Mouse (Mus musculus): ENCODE measurements around the gene Gm49396.

The Gm49396 gene

DNA sequence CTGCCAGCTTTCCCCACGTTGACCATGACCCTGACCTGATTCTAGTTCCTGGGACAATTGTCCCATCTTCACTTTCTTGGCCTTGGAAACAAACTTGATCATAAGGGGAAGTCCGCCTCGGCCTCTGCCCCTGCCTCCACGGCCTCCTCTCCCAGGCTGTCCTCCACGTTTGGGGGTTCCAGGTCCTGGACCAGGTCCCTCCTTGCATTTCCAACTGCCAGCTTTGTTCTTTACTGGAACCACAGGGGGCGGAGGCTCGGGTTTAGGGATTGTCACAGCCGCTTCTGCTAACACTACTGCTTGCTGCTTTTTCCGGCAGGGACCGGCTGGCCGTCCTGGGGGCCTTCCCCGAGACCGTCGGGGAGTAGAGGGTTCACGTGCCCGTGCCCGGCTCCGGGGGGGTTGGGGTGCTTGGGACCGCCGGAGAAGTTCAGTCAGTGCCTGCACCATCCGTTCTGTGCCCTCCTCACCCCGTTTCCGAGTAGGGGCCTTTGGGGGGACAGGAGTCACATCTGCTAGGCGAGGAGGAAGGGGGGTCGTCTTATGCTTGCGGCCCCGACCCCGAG lies 23.4 kb downstream of the Gm49396 start:
- DNase-seq (ENCODE audit: low spot score): no peak

GRCm38 (mm10) chr7:30587842-30588667 lies 24.9 kb downstream of the Gm49396 start:
- peak; percentile 28 for DNase-seq (ENCODE audit: low spot score)

GRCm38 (mm10) chr7:30588676-30589434 lies 25.7 kb downstream of the Gm49396 start, which contains the start of gene Kmt2b:
TSS of gene Kmt2b (minus strand) at chr7:30588726.
- DNase-seq (ENCODE audit: low spot score): peak; percentile 99

DNA sequence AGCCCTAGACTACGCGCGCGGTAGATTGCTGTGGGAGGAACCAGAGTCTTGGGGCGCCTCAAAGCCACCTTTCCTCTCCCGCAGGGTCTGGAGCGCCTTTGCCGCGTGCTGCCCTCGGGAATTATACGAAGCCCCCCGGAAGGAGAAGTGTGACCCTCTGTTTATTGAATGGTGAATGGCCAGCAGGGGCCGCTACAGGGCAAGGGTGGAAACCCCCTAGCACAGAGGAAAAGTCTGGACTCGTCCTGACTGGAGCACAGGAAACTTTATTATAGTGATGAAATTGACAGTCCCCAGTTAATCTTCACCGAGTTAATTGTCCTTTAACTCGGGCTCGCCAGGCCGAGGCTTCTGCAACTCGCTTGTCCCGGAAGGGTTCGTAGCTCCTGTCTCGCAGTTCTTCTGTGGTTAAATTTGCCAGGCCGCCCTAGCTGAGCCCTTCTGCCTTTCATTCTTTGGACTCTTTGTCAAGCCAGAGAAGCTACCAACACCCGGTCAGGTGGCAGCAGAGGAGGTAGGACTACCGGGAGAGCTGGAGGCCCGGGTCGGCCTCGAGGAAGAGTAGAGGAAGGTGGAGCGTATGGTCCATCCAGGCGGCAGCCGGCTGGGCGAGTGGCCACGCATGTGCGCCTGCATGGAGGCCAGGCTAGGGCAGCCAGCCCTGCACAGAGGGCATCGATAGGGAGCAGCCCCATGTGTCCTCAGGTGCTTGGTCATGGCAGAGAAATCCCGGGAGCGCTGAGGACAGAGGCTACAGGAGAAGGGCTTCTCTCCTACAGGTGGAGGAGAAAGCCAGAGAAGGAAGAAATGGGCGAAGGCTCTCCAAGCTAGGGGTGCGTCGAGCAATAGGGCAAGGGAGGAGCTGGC lies 26.5 kb downstream of the Gm49396 start:
- peak; percentile 94 for DNase-seq (ENCODE audit: low spot score)

DNA sequence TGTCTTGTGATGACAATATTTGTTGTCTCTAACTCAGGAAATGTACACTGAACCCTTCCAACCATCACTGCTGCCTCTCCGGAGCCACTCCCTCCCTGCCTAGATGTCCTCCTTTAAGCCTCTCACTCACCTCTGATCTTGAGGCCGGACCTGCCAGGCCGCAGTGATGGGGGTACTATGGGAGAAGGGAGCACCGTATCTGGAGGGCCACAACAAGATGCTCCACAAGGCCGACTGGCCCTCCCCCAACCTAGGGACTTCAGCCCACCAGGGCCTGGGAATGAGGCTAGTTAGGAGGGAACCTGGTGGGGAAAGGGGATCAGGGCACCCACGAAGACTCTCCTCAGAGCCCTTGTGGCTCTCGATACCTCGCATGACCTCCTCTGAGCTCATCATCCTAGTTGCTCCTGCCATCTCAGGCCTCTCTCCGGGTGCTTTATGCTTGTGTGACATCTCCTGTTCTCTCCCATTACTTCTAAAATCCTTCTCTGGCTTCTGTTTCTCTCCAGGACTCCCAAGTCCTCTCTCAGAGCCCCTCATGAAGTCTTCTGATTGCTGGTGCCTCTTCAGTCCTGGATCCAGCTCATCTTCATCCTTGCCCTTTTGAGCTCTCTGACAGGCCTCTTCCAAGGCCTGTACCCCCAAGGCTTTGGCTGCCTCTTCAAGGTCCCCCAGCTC lies 27.9 kb downstream of the Gm49396 start:
- DNase-seq (ENCODE audit: low spot score): no peak

- DNase-seq (ENCODE audit: low spot score): no peak
Measured at GRCm38 (mm10) chr7:30591605-30591951, 28.4 kb downstream of the Gm49396 start.

DNA sequence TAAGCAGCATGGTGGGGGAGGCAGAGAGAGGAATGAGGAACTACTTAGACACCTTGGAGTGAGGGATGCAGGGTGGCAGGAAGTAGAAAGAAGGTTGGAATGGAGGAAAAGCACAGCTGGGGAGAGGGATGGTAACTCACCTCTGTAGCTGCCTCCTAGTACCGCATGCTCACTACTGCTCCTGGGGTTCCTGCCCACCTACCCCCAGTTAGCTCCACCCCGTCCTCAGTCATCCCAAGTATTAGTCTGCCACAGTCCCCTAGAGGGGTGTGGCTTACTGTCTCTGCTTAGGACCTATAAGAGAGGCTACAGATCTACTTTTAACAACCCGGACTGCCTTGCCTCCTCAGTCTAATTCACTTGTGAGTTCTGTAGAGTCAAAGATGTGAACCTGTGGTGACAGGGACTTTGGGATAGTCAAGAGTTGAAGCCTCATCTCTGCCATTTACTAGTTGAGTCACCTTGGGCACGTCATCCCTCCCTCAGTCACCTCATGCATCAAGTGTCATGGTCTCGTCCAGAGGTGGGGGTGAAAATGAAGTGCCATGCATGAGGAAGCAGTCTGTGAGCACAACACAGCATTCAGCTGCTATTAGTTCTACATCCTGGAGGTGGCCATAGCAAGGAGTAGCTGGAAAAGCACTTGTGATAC lies 29.8 kb downstream of the Gm49396 start:
- DNase-seq (ENCODE audit: low spot score): no peak

GRCm38 (mm10) chr7:30593579-30594509 lies 30.7 kb downstream of the Gm49396 start:
- DNase-seq (ENCODE audit: low spot score): no peak

DNA sequence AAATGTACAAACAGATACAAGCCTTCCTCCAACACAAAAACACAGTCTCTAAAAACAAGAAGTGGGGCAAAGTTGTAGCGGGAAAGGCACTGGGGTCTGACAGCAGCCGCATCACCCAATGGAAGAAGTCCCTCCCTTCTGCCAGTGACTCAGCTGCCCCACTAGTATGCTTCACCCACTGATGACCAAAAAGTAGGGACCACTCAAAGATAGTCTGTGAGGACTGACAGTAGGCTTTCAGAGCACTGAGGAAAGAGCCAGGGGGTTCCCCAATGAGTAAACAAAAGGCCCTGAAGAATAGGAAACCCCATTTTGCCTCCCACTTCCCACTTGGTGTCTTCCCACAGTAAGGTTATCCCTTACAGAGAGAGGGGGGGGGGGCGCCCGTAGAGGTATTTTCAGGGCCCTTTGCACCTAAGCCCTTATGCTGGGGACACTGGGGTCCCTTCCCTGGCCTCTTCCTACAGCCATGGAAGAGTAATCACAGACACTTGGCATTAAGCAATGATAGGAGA lies 31.4 kb downstream of the Gm49396 start:
- no peak for DNase-seq (ENCODE audit: low spot score)

DNA sequence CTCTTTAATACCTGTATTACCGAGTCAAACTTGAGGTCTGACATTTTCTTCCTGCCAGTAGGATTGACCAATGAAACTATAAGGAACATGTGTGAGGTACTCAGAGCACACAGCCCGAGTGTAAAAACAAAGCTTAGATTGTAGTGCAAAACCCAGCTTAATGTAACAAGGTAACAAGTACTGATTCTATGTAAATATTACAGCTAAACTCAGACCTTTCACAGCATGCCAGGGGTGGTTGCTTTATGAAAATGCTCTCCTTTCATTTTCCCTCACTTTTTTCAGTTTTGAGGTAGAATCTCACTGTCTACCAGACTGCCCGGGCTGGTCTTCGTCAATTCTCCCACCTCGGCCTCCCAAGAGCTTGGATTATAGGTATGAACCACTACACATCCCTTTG lies 32.9 kb downstream of the Gm49396 start:
- no peak for DNase-seq (ENCODE audit: low spot score)

GRCm38 (mm10) chr7:30596811-30597210 lies 33.7 kb downstream of the Gm49396 start:
- no peak for DNase-seq (ENCODE audit: low spot score)

- no peak for DNase-seq (ENCODE audit: low spot score)
Measured at GRCm38 (mm10) chr7:30598786-30599185, 35.6 kb downstream of the Gm49396 start, which contains the start of gene Zbtb32. TSS of gene Zbtb32 (minus strand) at chr7:30598909.

DNA sequence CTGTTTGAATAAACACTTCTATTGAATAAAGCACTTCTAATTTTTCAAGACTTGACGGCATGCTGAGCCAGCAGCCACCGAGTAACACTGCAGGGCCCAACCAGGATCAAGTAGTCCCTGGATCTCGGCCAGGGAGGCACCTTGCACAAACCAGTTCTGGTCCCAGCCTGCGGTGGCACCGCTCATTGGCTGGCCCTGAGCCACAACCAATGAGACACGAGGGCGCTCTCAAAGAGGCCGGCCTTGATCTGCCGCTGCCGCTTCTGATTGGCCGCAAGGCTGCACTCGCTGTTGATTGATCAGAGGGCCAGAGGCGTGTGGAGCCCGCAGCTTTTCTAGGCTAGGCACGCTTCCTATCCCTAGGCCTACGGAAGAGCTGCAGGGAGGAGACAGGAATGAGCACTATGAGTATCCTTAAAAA lies 36.8 kb downstream of the Gm49396 start:
- peak; percentile 91 for DNase-seq (ENCODE audit: low spot score)

DNA sequence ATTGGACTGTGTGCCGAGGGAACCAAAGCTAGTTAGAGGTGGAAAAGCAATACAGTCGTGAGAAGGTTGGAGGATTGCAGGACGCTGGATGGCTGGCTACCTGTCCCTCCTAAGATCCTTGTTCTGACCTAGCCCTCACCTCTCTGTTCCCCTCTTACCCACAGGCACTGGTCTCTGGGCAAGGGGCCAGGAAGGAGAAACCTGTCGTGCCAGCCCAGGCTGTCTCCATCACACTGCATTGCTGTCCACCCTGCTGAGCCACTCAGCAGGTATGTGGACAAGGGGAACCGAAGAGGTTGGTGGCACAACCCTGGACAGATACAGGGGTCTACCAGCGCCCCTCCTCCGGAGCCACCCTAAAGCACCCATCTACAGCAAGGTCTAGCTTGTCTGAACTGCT lies 37.5 kb downstream of the Gm49396 start:
- DNase-seq (ENCODE audit: low spot score): no peak

DNA sequence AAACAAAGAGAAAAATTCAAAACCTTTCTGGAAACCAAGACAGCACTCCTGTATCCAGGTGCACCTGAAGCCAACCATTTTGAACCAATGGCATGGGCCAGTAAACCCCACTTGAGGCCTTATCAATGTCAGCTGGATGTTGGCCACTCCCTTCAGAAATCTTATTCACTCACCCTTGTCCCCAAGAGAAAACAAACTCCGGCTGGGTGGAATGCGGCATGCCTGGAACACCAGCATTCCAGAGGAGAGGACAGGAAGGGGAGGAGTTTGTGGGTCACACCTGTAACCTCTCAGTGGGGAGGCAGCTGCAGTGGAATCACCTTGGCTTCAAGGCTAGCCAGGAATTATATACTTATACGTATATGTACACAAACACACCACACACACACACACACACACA lies 39.4 kb downstream of the Gm49396 start:
- DNase-seq (ENCODE audit: low spot score): peak; percentile 33

DNA sequence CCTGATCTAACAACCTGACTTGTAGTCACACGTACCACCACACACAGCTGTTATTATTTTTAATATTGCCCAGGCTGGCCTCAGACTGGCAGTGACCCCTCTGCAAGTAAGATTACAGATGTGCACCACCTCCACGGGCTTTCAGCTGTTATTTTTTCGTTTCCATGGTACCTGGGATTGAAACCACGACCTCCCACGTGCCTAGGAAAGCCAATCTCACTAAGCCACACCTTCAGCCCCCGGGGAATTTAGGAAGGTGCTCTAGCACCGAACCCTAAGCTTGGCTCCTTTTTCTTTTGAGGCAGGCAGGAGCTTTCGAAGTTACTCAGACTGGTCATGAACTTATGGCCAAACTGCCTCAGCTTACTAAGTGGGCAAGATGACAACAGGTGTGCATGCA lies 41.3 kb downstream of the Gm49396 start:
- no peak for DNase-seq (ENCODE audit: low spot score)

DNA sequence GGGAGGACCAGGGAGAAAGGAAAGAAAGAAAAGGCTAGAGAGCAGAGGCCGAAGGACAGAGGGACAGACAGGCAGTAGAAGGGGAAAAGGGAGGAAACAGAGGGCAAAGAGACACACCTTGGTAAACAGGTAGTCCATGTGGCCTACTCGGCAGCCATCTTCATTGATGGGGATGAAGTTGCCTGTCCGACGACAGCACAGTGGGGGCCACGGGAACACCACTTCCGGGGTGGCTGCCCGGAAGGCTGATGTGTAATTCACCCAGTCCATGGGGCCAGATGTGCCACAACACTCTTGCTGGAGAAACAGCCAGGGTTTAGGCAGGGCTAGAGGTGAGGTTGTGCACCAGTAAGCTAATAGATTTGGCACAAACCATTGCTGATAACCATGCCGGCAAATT lies 41.8 kb downstream of the Gm49396 start:
- DNase-seq (ENCODE audit: low spot score): no peak

DNA sequence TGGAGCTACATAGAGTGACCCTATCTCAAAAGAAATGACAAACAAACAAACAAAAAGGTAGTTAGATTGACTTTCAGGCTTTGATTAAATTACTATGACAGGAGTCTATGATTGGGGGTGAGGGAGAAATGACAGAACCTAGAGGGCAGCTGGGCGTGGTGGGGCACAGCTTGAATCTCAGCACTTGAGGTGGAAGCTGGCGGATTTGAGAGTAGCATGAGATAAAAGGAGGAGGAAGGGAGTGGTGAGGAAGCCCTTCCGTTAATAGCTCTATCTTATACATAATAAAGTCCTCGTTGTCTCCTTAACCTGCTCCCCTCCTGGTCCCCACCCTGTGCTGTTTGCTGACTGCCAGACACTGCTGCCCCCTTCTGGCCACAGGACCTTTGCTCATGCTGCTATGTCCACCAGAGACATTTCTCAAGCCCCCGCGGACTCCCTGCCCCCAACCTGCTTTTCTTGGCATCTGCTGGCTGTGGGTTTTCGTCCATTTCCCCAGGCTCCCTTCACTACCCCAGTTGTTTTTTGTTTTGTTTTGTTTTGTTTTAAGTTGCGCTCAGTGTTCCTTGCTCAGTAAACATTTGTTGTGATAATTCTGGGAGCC lies 44.7 kb downstream of the Gm49396 start:
- DNase-seq (ENCODE audit: low spot score): peak; percentile 75

DNA sequence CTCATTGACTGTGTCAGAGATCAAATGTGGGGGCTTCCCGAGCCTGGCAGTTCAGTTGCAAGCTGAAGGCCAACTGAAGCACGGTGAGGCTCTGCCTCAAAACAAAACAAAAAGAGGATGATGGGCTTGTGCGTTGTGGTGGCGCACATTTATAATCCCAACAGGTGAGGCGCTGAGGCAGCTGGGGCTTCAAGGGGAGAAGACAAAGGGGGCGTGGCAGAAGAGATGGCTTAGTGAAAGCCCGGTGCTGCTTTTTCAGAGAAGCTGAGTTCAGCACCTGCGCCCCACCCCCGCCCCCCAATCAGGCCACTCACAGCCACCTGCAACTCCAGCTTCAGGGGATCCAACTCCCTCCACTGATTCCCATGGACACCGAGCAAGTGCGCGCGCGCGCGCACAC lies 45.3 kb downstream of the Gm49396 start:
- DNase-seq (ENCODE audit: low spot score): no peak
